Mouse (Mus musculus) forebrain, postnatal 0 days (tissue): Measurements from ENCODE around the gene Gpc2. TPM values are rescaled to one million over a fixed set of nuclear protein-coding genes. Genes with fewer than 3 reads are reported as not detected.

ENCODE experiments used
- ATAC-seq: fragments of 200-750 bp; cut with Nextera tagmentation; 2 replicates; pipeline ENCODE4 v1.8.0; 2017; ENCODE audit warnings: mild to moderate bottlenecking, moderate library complexity
- DNase-seq: peaks from one replicate; pipeline ENCODE4 v3.0.0-alpha.2; 2015
- H3K27ac ChIP-seq: fragments of 300-500 bp; sonication (generic); 2 replicates; pipeline ENCODE4 v1.5.1; 2014; ENCODE audit warnings: low read depth, mild to moderate bottlenecking, antibody characterized with exemption, low read length, moderate library complexity, mixed read lengths
- H3K27me3 ChIP-seq: fragments of 300-500 bp; sonication (generic); 2 replicates; pipeline ENCODE4 v1.6.1; 2014; ENCODE audit warnings: mild to moderate bottlenecking, low read length, mixed read lengths; ENCODE audit not compliant: insufficient read depth
- H3K36me3 ChIP-seq: fragments of 300-500 bp; sonication (generic); 2 replicates; pipeline ENCODE4 v1.6.1; 2014; ENCODE audit warnings: mild to moderate bottlenecking, moderate library complexity; ENCODE audit not compliant: insufficient read depth
- H3K4me1 ChIP-seq: fragments of 300-500 bp; sonication (generic); 2 replicates; pipeline ENCODE4 v1.6.1; 2014; ENCODE audit warnings: antibody characterized with exemption; ENCODE audit not compliant: insufficient read depth
- H3K4me2 ChIP-seq: fragments of 300-500 bp; sonication (generic); 2 replicates; pipeline ENCODE4 v1.6.1; 2014; ENCODE audit warnings: low read depth, mild to moderate bottlenecking, moderate library complexity
- H3K4me3 ChIP-seq: fragments of 300-500 bp; sonication (generic); 2 replicates; pipeline ENCODE4 v1.5.1; 2014; ENCODE audit warnings: low read depth, low read length, mixed read lengths
- H3K9ac ChIP-seq: fragments of 300-500 bp; sonication (generic); 2 replicates; pipeline ENCODE4 v1.6.1; 2014; ENCODE audit warnings: mild to moderate bottlenecking
- H3K9me3 ChIP-seq: fragments of 300-500 bp; sonication (generic); 2 replicates; pipeline ENCODE4 v1.6.1; 2016; ENCODE audit warnings: low read length
- CTCF ChIP-seq: sonication (generic); IDR thresholded peaks from 2 replicates; pipeline ENCODE4 v1.5.1; 2016; ENCODE audit warnings: antibody characterized with exemption, control low read depth, low read depth
- WGBS: fragments of 180-500 bp; shearing (Covaris S2); extraction: QIAGEN DNeasy Blood & Tissue Kit; methylation state at CpG from one replicate; pipeline ENCODE4 v1.1.7; 2014; 5-methylcytosine and 5-hydroxymethylcytosine counted together
- polyA plus RNA-seq: library from polyadenylated mRNA; unstranded; fragments of >200 nt; fragmentation: Nextera tagmentation; extraction: Ambion mirVana; gene quantifications from 2 replicates; pipeline ENCODE4 v1.2.1, GENCODE M21; 2015
- total RNA-seq: library from RNA; depleted of rRNA; stranded (reverse); fragments of >200 nt; gene quantifications from 2 replicates; pipeline ENCODE4 v1.2.3, GENCODE M21; 2014; rRNA removed

Gene Gpc2
- 145 and 170 TPM in 2 replicates for total RNA-seq
- polyA plus RNA-seq = 54.2 and 62.0 TPM in 2 replicates

DNA sequence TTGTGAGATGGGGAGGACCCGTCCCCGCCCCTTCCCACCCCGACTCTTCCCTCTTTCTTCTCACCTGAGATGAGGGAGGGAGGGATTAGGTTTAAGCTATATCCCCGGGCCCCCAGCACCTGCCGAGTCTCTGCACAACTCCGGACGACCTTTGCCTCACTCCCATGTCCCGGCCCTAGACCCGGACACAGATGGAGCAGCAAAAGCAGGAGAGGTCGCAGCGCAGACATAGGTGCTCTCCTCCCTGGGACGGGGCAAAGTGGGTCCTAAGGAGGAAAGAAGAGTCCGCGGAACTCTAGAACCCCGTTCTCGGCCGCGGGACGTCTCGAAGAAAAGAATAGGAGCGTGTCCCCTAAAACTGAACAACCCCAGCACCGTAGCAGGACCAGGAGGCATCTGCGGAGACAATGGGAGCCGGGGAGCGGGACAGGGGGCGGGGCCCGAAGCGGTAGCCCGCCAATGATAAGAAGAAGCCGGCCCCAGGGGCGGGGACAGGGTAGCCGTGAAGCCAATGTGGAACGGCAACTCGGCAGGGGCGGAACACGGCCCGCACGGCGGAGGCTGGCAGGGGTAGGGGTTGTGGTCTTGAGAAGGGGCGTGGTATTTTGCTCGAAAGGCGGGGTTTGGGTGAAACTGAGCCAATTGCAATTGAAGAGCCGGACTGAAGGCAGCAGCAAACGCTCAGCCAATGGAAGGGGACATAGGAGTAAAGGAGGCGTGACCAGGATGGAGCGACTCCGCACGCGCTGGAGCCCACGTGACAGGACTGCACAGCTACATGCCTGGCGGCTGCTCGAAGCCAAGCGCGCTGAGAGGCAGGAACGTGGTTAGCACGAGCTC is at the start of gene Gpc2, which contains the start of the genes Gm43720 and Stag3:
Gene Gpc2, minus strand, starts transcription at position 421 of the 840 bp plus-strand sequence.
Gene Gm43720, minus strand, starts transcription at position 374 of the 840 bp plus-strand sequence.
Gene Stag3, plus strand, starts transcription at position 656 of the 840 bp plus-strand sequence.
- peak within 1 kb of the TSS; percentile 61 for H3K4me2 ChIP-seq
- WGBS = 3% methylated on average over 56 of the region's 56 CpGs
- H3K4me1 ChIP-seq = peaks cover 28% of the 10 kb centered on the region; the same call in 1 of the 2 replicates
- H3K9ac ChIP-seq = peak within 1 kb of the TSS; percentile 64
- H3K27ac ChIP-seq = peak within 1 kb of the TSS; percentile 74
- TF ChIP-seq CTCF = peak; percentile 19; the same call in 1 of the 2 replicates
- H3K4me3 ChIP-seq = peak within 1 kb of the TSS; percentile 70
- ATAC-seq = peak; percentile 98
- peaks cover 10% of the 10 kb centered on the region; the same call in 1 of the 2 replicates for H3K36me3 ChIP-seq
- no peaks in the 10 kb centered on the region for H3K9me3 ChIP-seq
- H3K27me3 ChIP-seq = no peaks in the 10 kb centered on the region
- peak; percentile 99 for DNase-seq

DNA sequence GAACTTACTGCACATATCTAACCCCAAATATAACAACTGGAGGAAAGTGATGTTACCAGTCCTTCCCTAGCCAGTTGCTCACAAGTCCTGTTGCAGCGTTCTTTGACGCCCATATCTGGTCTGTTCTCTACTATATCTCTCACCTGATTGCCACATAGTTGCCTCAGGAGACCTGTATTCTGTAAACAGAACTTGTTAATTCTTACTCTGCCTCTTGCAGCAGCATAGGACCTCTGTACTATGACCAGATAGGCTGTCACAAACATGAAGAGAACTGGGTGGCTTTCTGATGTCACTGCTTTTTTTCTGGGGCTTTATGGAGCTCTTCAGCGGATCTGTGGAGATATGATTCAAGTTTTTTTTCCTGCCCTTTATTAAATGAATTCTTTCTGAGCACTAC is 33.0 kb upstream of the Gpc2 start:
- TF ChIP-seq CTCF = no peak
- H3K27ac ChIP-seq = no peak overlapping the region
- 89% methylated on average over 3 of the region's 3 CpGs for WGBS
- peaks cover 4% of the 10 kb centered on the region; the same call in 1 of the 2 replicates for H3K36me3 ChIP-seq
- H3K9ac ChIP-seq = no peak overlapping the region
- no peaks in the 10 kb centered on the region for H3K27me3 ChIP-seq
- H3K9me3 ChIP-seq = no peaks in the 10 kb centered on the region
- H3K4me3 ChIP-seq = no peak overlapping the region
- H3K4me1 ChIP-seq = no peaks in the 10 kb centered on the region
- H3K4me2 ChIP-seq = no peak overlapping the region
- DNase-seq = no peak
- no peak for ATAC-seq

DNA sequence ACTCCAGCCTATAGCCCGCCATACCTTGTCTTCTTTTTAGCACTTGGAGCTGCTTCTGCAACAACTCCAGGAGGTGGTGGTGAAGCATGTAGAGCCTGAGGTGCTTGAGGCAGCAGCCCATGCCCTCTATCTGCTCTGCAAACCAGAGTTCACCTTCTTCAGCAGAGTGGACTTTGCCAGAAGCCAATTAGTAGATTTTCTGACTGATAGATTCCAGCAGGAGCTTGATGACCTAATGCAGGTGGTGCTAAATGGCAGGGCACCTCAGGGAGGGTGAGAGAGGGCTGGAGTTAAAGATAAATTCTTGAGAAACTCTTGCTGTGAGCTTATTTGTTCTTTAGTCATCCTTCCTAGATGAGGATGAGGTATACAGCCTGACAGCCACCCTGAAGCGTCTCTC is 19.8 kb upstream of the Gpc2 start:
- no peak for ATAC-seq
- H3K4me2 ChIP-seq = no peak overlapping the region
- no peak for TF ChIP-seq CTCF
- no peaks in the 10 kb centered on the region for H3K4me1 ChIP-seq
- H3K27me3 ChIP-seq = no peaks in the 10 kb centered on the region
- no peak overlapping the region for H3K9ac ChIP-seq
- H3K4me3 ChIP-seq = no peak overlapping the region
- no peaks in the 10 kb centered on the region for H3K9me3 ChIP-seq
- H3K36me3 ChIP-seq = peaks cover 18% of the 10 kb centered on the region; the same call in 1 of the 2 replicates
- 88% methylated on average over 2 of the region's 2 CpGs for WGBS
- no peak for DNase-seq
- H3K27ac ChIP-seq = no peak overlapping the region

DNA sequence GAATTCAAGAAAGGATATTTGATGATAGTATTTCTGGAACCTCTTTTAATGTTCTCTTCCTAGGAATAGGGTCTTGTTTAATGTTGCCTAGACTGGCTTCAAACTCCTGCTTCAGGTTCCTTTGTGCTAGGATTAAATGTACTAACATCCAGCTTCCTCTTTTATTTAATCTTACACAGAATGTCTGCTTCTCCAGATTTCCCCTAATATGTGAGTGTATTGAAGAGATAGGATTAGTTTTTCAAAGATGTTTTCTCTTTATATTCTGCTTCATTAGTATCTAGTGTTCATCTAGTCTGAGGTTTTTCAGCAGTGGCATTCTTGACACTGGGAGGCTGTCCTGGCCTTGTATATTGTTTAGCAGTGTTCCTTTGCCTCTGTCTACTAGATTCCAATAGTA is 14.4 kb upstream of the Gpc2 start:
- Histone ChIP-seq H3K9ac (no peak overlapping the region), H3K9me3 (no peaks in the 10 kb centered on the region), H3K4me3 (no peak overlapping the region), H3K27me3 (no peaks in the 10 kb centered on the region), H3K27ac (no peak overlapping the region), H3K36me3 (peaks cover 12% of the 10 kb centered on the region; the same call in 1 of the 2 replicates), H3K4me1 (no peaks in the 10 kb centered on the region), H3K4me2 (no peak overlapping the region)
- TF ChIP-seq CTCF = no peak
- ATAC-seq = no peak
- no peak for DNase-seq

DNA sequence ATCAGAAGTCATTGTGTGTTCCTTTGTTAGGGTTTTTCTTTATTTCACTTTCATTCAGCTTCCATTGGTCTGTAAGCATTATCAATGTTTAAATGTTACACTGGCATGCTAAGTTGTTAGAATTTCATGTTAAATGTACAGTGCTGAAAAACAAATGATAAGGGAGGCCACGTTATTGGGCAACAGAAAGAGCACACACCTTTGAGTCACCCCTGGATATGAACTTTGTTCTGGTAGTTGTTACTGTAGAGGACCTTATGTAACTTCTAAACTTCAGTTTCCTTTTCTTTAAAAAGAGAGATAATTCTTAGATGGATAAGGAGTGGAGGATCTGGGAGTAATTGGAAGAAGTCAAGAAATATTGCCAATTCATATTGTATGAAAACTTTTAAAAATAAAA is 11.8 kb upstream of the Gpc2 start:
- Histone ChIP-seq H3K27ac (no peak overlapping the region), H3K4me1 (no peaks in the 10 kb centered on the region), H3K27me3 (no peaks in the 10 kb centered on the region), H3K36me3 (no peaks in the 10 kb centered on the region), H3K9me3 (no peaks in the 10 kb centered on the region), H3K4me2 (no peak overlapping the region), H3K9ac (no peak overlapping the region), H3K4me3 (no peak overlapping the region)
- DNase-seq = no peak
- WGBS = 84% methylated on average over 1 of the region's 1 CpGs
- TF ChIP-seq CTCF = no peak
- no peak for ATAC-seq

DNA sequence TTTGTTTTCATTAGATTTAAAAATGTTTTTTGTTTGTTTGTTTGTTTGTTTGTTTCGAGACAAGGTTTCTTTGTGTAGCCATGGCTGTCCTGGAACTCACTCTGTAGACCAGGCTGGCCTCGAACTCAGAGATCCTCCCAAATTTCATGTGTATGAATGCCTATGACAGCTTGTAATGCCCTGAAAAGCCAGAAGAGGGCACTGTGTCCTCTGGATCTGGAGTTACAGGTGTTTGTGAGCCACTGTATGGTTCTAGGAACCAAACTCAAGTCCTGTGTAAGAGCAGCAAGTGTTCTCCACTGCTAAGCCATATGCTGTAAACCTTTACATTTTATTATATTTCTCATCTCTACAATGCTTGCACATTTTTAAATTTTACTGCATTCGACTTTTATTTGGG is 8.1 kb upstream of the Gpc2 start:
- Histone ChIP-seq H3K27ac (no peak overlapping the region), H3K9me3 (no peaks in the 10 kb centered on the region), H3K36me3 (no peaks in the 10 kb centered on the region), H3K27me3 (no peaks in the 10 kb centered on the region), H3K4me1 (no peaks in the 10 kb centered on the region), H3K9ac (no peak overlapping the region), H3K4me2 (no peak overlapping the region), H3K4me3 (no peak overlapping the region)
- ATAC-seq = no peak
- 76% methylated on average over 3 of the region's 3 CpGs for WGBS
- no peak for DNase-seq
- TF ChIP-seq CTCF = 0 out of 2 replicates have a peak, but pooled peaks have one; percentile 16

DNA sequence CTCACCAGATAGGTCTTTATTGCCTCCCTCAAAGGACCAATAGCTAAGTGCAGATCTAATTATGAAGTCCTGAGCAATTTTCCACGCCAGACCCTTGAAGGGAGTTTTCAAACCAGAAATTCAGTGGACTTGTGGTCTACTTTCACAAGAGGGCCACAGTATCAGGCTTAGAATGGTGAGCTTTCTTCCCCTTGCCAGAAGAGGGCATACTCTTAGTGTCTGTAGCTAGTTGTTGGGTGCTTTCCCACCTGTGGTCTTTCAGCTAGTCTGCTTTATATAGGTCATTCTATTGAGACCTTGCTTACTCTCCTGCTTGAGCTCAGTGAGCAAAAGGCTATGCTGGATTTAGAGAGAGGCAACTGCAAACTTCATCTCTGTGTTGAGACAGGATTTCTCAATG is 3.7 kb upstream of the Gpc2 start:
- Histone ChIP-seq H3K9me3 (no peaks in the 10 kb centered on the region), H3K9ac (no peak overlapping the region), H3K36me3 (no peaks in the 10 kb centered on the region), H3K4me1 (peaks cover 5% of the 10 kb centered on the region; the same call in 1 of the 2 replicates), H3K4me2 (no peak overlapping the region), H3K27ac (no peak overlapping the region), H3K4me3 (no peak overlapping the region), H3K27me3 (no peaks in the 10 kb centered on the region)
- DNase-seq (no peak), ATAC-seq (no peak)
- peak; percentile 18; the same call in 1 of the 2 replicates for TF ChIP-seq CTCF
- WGBS = 57% methylated on average over 1 of the region's 1 CpGs
